Comparison of ENCODE assay signal across 8 mouse cellular contexts in the genomic region with DNA sequence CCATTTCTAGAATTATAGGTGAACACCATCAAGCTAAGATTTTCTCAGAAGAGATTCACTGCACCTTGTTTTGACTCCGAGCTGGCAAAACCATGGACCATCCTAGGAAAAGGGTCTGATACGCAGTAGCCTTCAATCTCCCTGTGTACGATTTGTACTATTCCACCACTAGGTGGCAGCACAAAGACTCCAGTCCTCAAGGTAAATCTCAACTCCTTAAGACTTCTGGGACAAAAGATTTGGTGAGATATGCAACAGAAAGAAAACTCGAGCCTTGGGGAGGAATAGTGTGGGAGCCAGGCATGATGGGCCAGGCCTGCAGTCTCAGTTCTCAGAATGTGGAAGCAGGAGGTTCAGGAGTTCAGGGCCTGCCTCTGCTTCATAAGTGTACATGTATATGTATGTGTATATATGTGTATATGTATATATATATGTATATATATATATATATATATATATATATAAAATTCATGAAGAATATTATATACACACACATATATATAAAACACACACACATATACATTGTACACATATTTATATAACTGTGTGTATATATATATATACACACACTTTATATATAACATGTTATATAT.
DNase-seq lines count a peak whose midpoint lies in the region; ATAC-seq and TF ChIP-seq lines count a peak whose summit lies in the region.

No protein-coding gene starts in this region.

- no peaks in the 10 kb centered on the region for H3K27me3 ChIP-seq in hindbrain, postnatal 0 days (ENCODE audit: insufficient read depth, low read length)
- H3K27me3 ChIP-seq in midbrain, embryonic 14.5 days (ENCODE audit: control insufficient read depth, insufficient read depth, low read length) = no peaks in the 10 kb centered on the region

- peak; percentile 78 for TF ChIP-seq CTCF in hindbrain, postnatal 0 days (IDR thresholded peaks at IDR 0.05; ENCODE audit: low read depth)

- no peaks in the 10 kb centered on the region for H3K4me1 ChIP-seq in hindbrain, postnatal 0 days (ENCODE audit: insufficient read depth, low read length)
- no peaks in the 10 kb centered on the region for H3K4me1 ChIP-seq in midbrain, embryonic 14.5 days (ENCODE audit: control insufficient read depth, insufficient read depth, low read length)

- no peaks in the 10 kb centered on the region for H3K36me3 ChIP-seq in hindbrain, postnatal 0 days (ENCODE audit: insufficient read depth, low read length)
- H3K36me3 ChIP-seq in midbrain, embryonic 14.5 days (ENCODE audit: control insufficient read depth, insufficient read depth, low read length) = no peaks in the 10 kb centered on the region

- no peak for ATAC-seq in hindbrain, postnatal 0 days
- ATAC-seq in midbrain, embryonic 14.5 days (ENCODE audit: low FRiP score, low TSS enrichment) = no peak; the same call in 1 of the 2 replicates

- peak; percentile 39 for DNase-seq in right cerebral cortex, adult 18-20 months
- no peak for DNase-seq in right cerebral cortex, postnatal 4 days
- DNase-seq in adrenal gland, postnatal 10 days = peak; percentile 45
- peak; percentile 43 for DNase-seq in embryo, embryonic 11.5 days (ENCODE audit: low read depth, low spot score)
- DNase-seq in hindbrain, postnatal 0 days (ENCODE audit: low spot score) = peak; percentile 71
- DNase-seq in left cerebral cortex, adult 18-20 months (ENCODE audit: low spot score in 2 of 2) = peak; percentile 27 to 54
- peak; percentile 79 for DNase-seq in midbrain, embryonic 14.5 days
- no peak for DNase-seq in ovary, adult 18-20 months (ENCODE audit: low spot score)

- WGBS in hindbrain, postnatal 0 days = 39% methylated on average over 4 of the region's 4 CpGs
- WGBS in midbrain, embryonic 14.5 days = 45% methylated on average over 4 of the region's 4 CpGs

- no peaks in the 10 kb centered on the region for H3K9me3 ChIP-seq in hindbrain, postnatal 0 days (ENCODE audit: low read length)
- H3K9me3 ChIP-seq in midbrain, embryonic 14.5 days (ENCODE audit: control insufficient read depth, low read length) = no peaks in the 10 kb centered on the region

- H3K4me2 ChIP-seq in hindbrain, postnatal 0 days (ENCODE audit: low read depth, low read length) = no peak overlapping the region
- H3K4me2 ChIP-seq in midbrain, embryonic 14.5 days (ENCODE audit: low read length) = no peak overlapping the region

- H3K9ac ChIP-seq in hindbrain, postnatal 0 days (replicated peaks; ENCODE audit: low read length) = no peak overlapping the region
- H3K9ac ChIP-seq in midbrain, embryonic 14.5 days (replicated peaks; ENCODE audit: low read length) = no peak overlapping the region

- no peak overlapping the region for H3K27ac ChIP-seq in hindbrain, postnatal 0 days
- H3K27ac ChIP-seq in midbrain, embryonic 14.5 days (replicated peaks; ENCODE audit: low read depth, low read length) = no peak overlapping the region

- no peak overlapping the region for H3K4me3 ChIP-seq in hindbrain, postnatal 0 days (ENCODE audit: low read length)
- H3K4me3 ChIP-seq in midbrain, embryonic 14.5 days (replicated peaks; ENCODE audit: low read depth, low read length) = no peak overlapping the region

Comparison
In these comparisons a context has a peak if more than half of its experiments do, and no peak if none do; other contexts are left out.
1. DNase-seq: peak in right cerebral cortex, adult 18-20 months (single experiment), adrenal gland, postnatal 10 days (single experiment), embryo, embryonic 11.5 days (single experiment), hindbrain, postnatal 0 days (single experiment), left cerebral cortex, adult 18-20 months (2 of 2) and midbrain, embryonic 14.5 days (single experiment); none in right cerebral cortex, postnatal 4 days (single experiment) and ovary, adult 18-20 months (single experiment).